Mouse (Mus musculus) intestine, embryonic 14.5 days (tissue): ENCODE measurements around the gene Banf1. TPM values are rescaled to one million over a fixed set of nuclear protein-coding genes. Genes with fewer than 3 reads are reported as not detected.

Source experiments
- ATAC-seq: fragments of 200-750 bp; cut with Nextera tagmentation; replicated peaks from 2 replicates; pipeline ENCODE4 v1.8.0; 2017; ENCODE audit warnings: low read depth, moderate number of reproducible peaks, moderate TSS enrichment, moderate library complexity; ENCODE audit not compliant: low FRiP score, low TSS enrichment
- DNase-seq: peaks from one replicate; pipeline ENCODE4 v3.0.0-alpha.2; 2018; ENCODE audit warnings: low spot score
- H3K27ac ChIP-seq: fragments of 300-500 bp; sonication (generic); 2 replicates; pipeline ENCODE4 v1.5.1; 2014; ENCODE audit warnings: low read depth, mild to moderate bottlenecking, control low read depth
- H3K27me3 ChIP-seq: fragments of 300-500 bp; sonication (generic); replicated peaks from 2 replicates; pipeline ENCODE4 v1.6.1; 2014; ENCODE audit warnings: low read length, control low read depth; ENCODE audit not compliant: control insufficient read depth, insufficient read depth
- H3K36me3 ChIP-seq: fragments of 300-500 bp; sonication (generic); 2 replicates; pipeline ENCODE4 v1.6.1; 2014; ENCODE audit warnings: low read length, control low read depth; ENCODE audit not compliant: control insufficient read depth, insufficient read depth
- H3K4me1 ChIP-seq: fragments of 300-500 bp; sonication (generic); replicated peaks from 2 replicates; pipeline ENCODE4 v1.6.1; 2014; ENCODE audit warnings: low read length, control low read depth, mixed read lengths; ENCODE audit not compliant: control insufficient read depth, insufficient read depth
- H3K4me2 ChIP-seq: fragments of 300-500 bp; sonication (generic); 2 replicates; pipeline ENCODE4 v1.6.1; 2014; ENCODE audit warnings: low read length
- H3K4me3 ChIP-seq: fragments of 300-500 bp; sonication (generic); 2 replicates; pipeline ENCODE4 v1.5.1; 2014; ENCODE audit warnings: low read depth, low read length, control low read depth, mixed read lengths
- H3K9ac ChIP-seq: fragments of 300-500 bp; sonication (generic); 2 replicates; pipeline ENCODE4 v1.6.1; 2014; ENCODE audit warnings: mild to moderate bottlenecking, low read length
- H3K9me3 ChIP-seq: fragments of 300-500 bp; sonication (generic); 2 replicates; pipeline ENCODE4 v1.6.1; 2016; ENCODE audit warnings: low read length, control low read depth; ENCODE audit not compliant: control insufficient read depth
- WGBS: fragments of 180-500 bp; shearing (Covaris S2); extraction: QIAGEN DNeasy Blood & Tissue Kit; methylation state at CpG from one replicate; pipeline ENCODE4 v1.1.7; 2014; 5-methylcytosine and 5-hydroxymethylcytosine counted together
- polyA plus RNA-seq: library from polyadenylated mRNA; unstranded; fragments of >200 nt; fragmentation: Nextera tagmentation; extraction: Ambion mirVana; gene quantifications from 2 replicates; pipeline ENCODE4 v1.2.1, GENCODE M21; 2014

The Banf1 gene
- 499 and 514 TPM in 2 replicates for polyA plus RNA-seq

DNA sequence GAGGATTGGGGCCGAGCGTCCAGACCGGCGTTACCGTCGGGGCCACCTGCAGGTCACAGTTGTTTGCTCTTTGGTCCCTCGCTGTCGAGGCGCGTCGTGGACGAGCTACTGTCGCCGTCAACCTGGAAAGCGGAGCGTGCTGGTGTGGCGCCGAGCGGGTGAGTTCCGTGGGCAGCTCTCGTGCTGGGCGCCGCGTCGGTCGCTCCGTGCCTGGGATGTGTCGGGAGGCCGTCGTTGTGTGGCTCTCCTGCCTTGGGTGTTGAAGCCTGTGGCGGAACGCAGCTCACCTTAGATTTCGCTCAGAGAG is at the start of gene Banf1:
Gene Banf1 (minus strand): TSS at position 116 of the 307 bp plus-strand sequence.
- H3K27me3 ChIP-seq = no peaks in the 10 kb centered on the region
- H3K9ac ChIP-seq = peak within 1 kb of the TSS; percentile 77
- DNase-seq (no peak), ATAC-seq (no peak)
- no peaks in the 10 kb centered on the region for H3K9me3 ChIP-seq
- H3K4me2 ChIP-seq = peak within 1 kb of the TSS; percentile 69
- H3K36me3 ChIP-seq = peaks cover 58% of the 10 kb centered on the region
- peaks cover 17% of the 10 kb centered on the region for H3K4me1 ChIP-seq
- H3K4me3 ChIP-seq = peak within 1 kb of the TSS; percentile 100
- WGBS = under 1% methylated on average over 33 of the region's 33 CpGs
- peak within 1 kb of the TSS; percentile 96 for H3K27ac ChIP-seq

DNA sequence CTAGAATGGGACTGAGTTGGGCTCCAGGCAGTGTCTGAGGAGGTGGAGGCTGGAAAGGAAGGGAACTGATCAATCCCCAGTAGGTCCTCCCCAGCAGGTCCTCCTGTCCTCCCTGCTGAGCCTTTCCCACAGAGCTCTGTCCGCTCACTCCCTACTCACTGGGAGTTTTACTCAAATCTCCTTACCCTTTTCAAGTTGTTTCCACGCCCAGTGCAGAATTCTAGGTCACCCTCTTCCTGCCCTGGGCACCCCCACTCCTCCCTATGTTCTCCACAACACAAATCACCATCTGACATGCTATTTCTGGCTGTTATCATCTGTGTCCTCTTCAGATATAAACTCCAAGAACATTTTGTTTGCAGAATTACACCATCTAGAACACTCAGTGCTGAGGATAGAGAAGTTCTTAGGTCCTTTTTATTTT is 47.6 kb upstream of the Banf1 start:
- DNase-seq = no peak
- 68% methylated on average over 2 of the region's 2 CpGs for WGBS
- Histone ChIP-seq H3K9ac (no peak overlapping the region), H3K4me1 (no peaks in the 10 kb centered on the region), H3K27ac (no peak overlapping the region), H3K27me3 (no peaks in the 10 kb centered on the region), H3K4me3 (no peak overlapping the region), H3K4me2 (no peak overlapping the region), H3K9me3 (no peaks in the 10 kb centered on the region), H3K36me3 (no peaks in the 10 kb centered on the region)
- ATAC-seq = no peak

DNA sequence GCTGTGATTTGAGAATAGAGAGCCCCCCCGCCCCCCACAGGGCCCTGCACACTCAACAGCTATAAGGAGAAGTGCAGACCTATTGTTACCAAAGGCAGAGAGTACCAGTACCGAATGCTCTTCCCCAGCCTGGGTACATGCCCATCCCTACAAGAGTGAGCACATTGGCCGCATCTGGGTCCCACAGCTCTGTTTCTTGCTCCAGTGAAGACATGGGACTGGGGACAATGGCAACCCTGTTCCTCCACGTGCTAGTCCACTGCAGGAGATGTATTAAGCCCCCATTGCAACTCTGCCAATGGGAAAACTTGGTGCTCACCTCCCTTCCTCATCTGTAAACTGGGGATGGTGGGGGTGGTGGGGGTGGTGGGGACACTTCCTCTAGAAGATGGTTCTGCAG is 46.9 kb upstream of the Banf1 start:
- Histone ChIP-seq H3K27me3 (no peaks in the 10 kb centered on the region), H3K36me3 (no peaks in the 10 kb centered on the region), H3K9ac (no peak overlapping the region), H3K9me3 (no peaks in the 10 kb centered on the region), H3K4me1 (no peaks in the 10 kb centered on the region), H3K4me3 (no peak overlapping the region), H3K27ac (no peak overlapping the region), H3K4me2 (no peak overlapping the region)
- 74% methylated on average over 4 of the region's 4 CpGs for WGBS
- DNase-seq (no peak), ATAC-seq (no peak)

DNA sequence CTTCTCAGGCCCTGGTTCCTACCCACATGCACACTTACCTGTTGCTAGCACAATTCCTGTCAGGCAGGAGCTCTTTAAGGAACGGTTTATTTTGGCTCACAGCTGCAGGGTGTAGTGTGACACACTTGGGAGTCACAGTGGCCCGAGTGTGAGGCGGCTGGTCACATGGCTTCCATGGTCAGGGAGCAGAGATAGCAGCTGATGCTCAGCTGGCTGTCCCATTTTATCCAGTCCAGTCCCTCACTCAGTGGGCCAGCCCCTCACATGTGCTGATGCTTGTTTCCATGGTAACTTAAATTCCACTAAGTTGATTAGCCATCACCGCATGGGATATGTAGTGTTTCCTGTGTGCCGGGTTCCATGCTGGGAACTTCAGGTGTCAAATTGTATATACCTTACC is 45.0 kb upstream of the Banf1 start:
- ATAC-seq = no peak
- 67% methylated on average over 5 of the region's 5 CpGs for WGBS
- no peaks in the 10 kb centered on the region for H3K36me3 ChIP-seq

DNA sequence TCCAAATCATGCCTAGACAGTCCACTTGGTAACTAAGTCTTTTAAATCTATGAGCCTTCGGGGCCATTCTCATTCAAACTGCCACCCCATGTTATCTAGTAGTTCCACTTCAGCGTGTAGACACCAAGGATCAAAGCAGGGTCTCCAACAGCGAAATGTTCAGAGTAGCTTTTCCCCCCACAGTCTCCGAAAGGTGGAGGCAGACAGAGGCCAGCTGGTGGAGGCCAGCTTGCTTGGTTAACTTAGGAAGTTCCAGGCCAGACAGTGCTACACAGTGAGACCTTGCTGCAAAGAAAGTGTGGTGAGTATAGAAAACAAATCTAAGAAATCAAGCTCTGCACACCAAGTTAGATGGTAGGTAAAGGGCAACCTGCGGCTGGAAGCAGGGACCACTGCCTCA is 43.7 kb upstream of the Banf1 start:
- H3K4me3 ChIP-seq = no peak overlapping the region
- 90% methylated on average over 5 of the region's 5 CpGs for WGBS
- no peak for ATAC-seq

More for the DNA sequence above, 45.0 kb upstream of the Banf1 start:
- Histone ChIP-seq H3K4me3 (no peak overlapping the region), H3K27me3 (no peaks in the 10 kb centered on the region), H3K9me3 (no peaks in the 10 kb centered on the region), H3K9ac (no peak overlapping the region), H3K4me2 (no peak overlapping the region), H3K27ac (no peak overlapping the region), H3K4me1 (0 out of 2 replicates have a peak, but pooled peaks cover 9% of the 10 kb centered on the region)
- no peak for DNase-seq

DNA sequence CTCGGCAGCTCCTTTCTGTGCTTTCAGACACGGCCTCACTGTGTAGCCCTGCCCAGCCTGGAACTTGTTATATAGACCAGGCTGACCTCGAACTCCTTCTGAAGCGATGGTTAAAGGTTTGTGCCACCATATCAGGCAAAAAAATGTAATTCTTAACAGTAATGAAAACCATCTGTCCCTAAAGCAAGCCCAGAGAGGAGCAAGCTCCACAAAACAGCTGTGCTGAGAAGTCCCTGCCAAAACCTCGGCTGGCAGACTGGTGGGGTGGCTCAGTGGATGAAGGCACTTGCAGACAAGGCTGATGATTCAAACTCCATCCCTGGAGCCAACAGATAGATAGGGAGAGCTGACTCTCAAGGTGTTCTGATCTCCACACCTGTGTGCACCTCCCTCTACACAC is 42.1 kb upstream of the Banf1 start:
- 76% methylated on average over 5 of the region's 5 CpGs for WGBS

More for the DNA sequence above, 43.7 kb upstream of the Banf1 start:
- no peaks in the 10 kb centered on the region for H3K36me3 ChIP-seq
- H3K27ac ChIP-seq = no peak overlapping the region
- no peaks in the 10 kb centered on the region for H3K9me3 ChIP-seq
- H3K4me1 ChIP-seq = 0 out of 2 replicates have a peak, but pooled peaks cover 9% of the 10 kb centered on the region
- DNase-seq = no peak
- H3K27me3 ChIP-seq = no peaks in the 10 kb centered on the region
- H3K9ac ChIP-seq = no peak overlapping the region
- no peak overlapping the region for H3K4me2 ChIP-seq

DNA sequence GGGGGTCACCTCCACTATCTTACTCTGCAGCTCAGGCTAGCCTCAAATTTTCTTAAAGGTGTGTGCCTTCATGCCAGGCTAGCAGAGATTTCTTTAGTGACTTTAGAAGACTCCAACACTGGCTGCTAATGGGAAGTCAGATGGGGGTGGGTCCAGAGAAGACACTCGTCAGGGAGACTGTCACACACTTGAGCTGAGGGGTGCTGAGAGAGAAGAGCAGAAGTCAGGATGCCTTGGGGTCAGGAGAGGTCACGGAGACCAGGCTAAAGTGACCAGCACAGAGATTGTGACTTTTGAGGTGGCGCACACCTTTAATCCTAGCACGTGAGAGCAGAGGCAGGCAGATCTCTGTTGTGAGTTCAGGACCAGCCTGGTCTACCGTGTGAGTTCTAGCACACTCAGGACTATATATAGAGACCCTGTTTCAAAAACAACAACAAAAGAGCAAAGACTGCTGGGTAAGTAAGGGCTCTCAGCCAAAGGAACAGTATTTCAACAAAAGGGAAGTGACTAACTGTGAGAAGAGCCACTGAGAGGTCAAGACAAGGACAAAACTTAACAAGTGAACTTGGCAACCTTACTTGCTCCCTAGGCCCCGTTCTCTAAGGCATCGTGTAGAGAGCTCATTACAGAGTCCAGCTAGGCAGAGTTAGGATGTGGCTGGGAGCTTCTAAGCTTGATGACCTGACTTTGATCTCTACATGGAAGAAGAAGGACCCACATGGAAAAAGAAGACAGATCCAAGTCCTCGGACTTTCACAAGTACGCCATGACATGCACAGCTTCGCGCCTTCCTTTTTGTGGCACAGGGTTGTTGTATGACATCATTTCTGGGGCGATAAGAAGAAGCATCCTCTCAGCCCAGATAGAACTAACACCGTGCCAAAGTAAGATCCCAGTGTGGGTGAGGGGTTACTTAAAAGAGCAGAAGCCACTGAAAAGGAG is 41.4 kb upstream of the Banf1 start:
- no peak overlapping the region for H3K9ac ChIP-seq
- WGBS = 89% methylated on average over 13 of the region's 13 CpGs
- ATAC-seq (no peak), DNase-seq (no peak)
- H3K27me3 ChIP-seq = no peaks in the 10 kb centered on the region
- peak overlapping the region; percentile 58 for H3K4me2 ChIP-seq
- H3K36me3 ChIP-seq = no peaks in the 10 kb centered on the region
- 0 out of 2 replicates have a peak, but pooled peaks cover 9% of the 10 kb centered on the region for H3K4me1 ChIP-seq
- no peaks in the 10 kb centered on the region for H3K9me3 ChIP-seq
- H3K27ac ChIP-seq = no peak overlapping the region
- no peak overlapping the region for H3K4me3 ChIP-seq

More for the DNA sequence above, 42.1 kb upstream of the Banf1 start:
- no peak overlapping the region for H3K27ac ChIP-seq
- H3K36me3 ChIP-seq = no peaks in the 10 kb centered on the region
- H3K27me3 ChIP-seq = no peaks in the 10 kb centered on the region
- H3K4me2 ChIP-seq = no peak overlapping the region
- ATAC-seq = no peak
- no peaks in the 10 kb centered on the region for H3K9me3 ChIP-seq
- DNase-seq = no peak
- 0 out of 2 replicates have a peak, but pooled peaks cover 9% of the 10 kb centered on the region for H3K4me1 ChIP-seq
- H3K9ac ChIP-seq = no peak overlapping the region
- H3K4me3 ChIP-seq = no peak overlapping the region

DNA sequence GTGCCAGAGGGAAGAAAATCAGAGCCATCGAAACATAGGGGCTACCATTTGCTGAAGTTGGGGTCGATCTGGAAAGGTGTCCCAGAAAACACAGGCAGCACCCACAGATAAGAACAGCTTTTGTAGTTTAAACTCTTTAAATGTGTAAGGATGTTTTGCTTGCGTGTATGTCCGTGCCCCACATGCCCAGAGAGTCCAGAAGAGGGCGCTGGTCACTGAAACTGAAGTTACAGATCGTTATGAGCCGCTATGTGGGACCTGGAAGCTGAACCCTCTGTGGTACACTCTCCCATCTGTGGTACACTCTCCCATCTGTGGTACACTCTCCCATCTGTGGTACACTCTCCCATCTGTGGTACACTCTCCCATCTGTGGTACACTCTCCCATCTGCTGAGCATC is 40.2 kb upstream of the Banf1 start:
- Histone ChIP-seq H3K36me3 (no peaks in the 10 kb centered on the region), H3K4me1 (0 out of 2 replicates have a peak, but pooled peaks cover 9% of the 10 kb centered on the region), H3K9ac (peak overlapping the region; percentile 66), H3K27ac (peak overlapping the region; percentile 86), H3K9me3 (no peaks in the 10 kb centered on the region), H3K4me2 (peak overlapping the region; percentile 58), H3K27me3 (no peaks in the 10 kb centered on the region), H3K4me3 (peak overlapping the region; percentile 60)
- 13% methylated on average over 7 of the region's 7 CpGs for WGBS
- ATAC-seq (peak; percentile 58), DNase-seq (peak; percentile 78)
